Mouse (Mus musculus): ENCODE results near the gene Crebzf.

DNA sequence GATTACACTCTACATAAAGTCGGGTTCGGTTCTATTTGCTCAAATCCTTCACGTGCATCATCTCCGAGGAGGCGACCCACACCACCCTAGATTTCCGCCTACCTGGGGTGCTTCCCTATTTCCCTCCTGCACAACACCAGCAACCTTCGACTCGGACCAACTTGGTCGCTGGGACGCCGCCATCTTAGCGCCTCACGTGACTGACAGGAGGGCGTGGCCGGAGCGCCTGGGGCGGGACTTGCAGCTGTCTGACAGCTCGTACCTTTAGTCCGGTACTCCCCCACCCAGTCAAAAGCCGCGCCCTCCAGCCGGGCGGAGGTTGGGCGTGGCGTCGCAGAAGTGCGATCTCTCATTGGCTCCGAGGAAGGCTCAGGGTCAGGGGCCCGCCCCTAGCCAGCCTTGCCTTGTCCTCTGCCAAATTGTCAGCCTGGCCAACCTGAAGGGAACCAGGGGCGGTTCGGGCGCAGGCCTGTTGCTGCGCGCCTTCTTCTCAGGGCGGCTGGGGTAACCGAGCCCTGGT, 33.3 kb downstream of the Crebzf start, which contains the start of gene Tmem126b:
- TF ChIP-seq POLR2A (IDR thresholded peaks at IDR 0.05; ENCODE audit: control insufficient read depth, extremely low read depth, insufficient read depth, low read length, poor library complexity) (peak; percentile 86), CTCF (IDR thresholded peaks at IDR 0.05; ENCODE audit: borderline replicate concordance, control insufficient read depth, extremely low read depth, insufficient read depth, low read length, poor library complexity) (no peak)
